Mouse (Mus musculus): ENCODE measurements around the gene Mfng. TPM values are rescaled to one million over a fixed set of nuclear protein-coding genes. Genes with fewer than 3 reads are reported as not detected.

The Mfng gene
- polyA plus RNA-seq, 1 experiment from 2014 or later, result 7.2 TPM

GRCm38 (mm10) chr15:78802776-78803391 lies 29.6 kb upstream of the Mfng start, which contains the start of gene Card10:
TSS of gene Card10 (minus strand) at chr15:78803042.
- peak; percentile 15; the same call in 1 of the 2 replicates for TF ChIP-seq CTCF (IDR thresholded peaks at IDR 0.05; ENCODE audit: low read depth)
- peak within 1 kb of the TSS; percentile 56 for H3K4me3 ChIP-seq (ENCODE audit: low read depth, low read length)
- H3K9ac ChIP-seq (ENCODE audit: low read depth, low read length), result peak within 1 kb of the TSS; percentile 78
- no peaks in the 10 kb centered on the region; the same call in 1 of the 2 replicates for H3K27me3 ChIP-seq (replicated peaks; ENCODE audit: control insufficient read depth, insufficient read depth, low read length)
- peaks cover 10% of the 10 kb centered on the region for H3K4me1 ChIP-seq (replicated peaks; ENCODE audit: control insufficient read depth, insufficient read depth, low read length)
- WGBS, result 2% methylated on average over 63 of the region's 70 CpGs
- ATAC-seq, result peak; percentile 73
- H3K36me3 ChIP-seq (ENCODE audit: control insufficient read depth, insufficient read depth), result no peaks in the 10 kb centered on the region
- no peaks in the 10 kb centered on the region for H3K9me3 ChIP-seq (ENCODE audit: control insufficient read depth)
- H3K4me2 ChIP-seq (replicated peaks; ENCODE audit: low read depth), result peak within 1 kb of the TSS; percentile 94
- peak within 1 kb of the TSS; percentile 78 for H3K27ac ChIP-seq (ENCODE audit: low read depth, low read length)

- Histone ChIP-seq H3K4me3 (ENCODE audit: low read depth, low read length) (peak overlapping the region; percentile 56), H3K9me3 (ENCODE audit: control insufficient read depth) (no peaks in the 10 kb centered on the region), H3K36me3 (ENCODE audit: control insufficient read depth, insufficient read depth) (0 out of 2 replicates have a peak, but pooled peaks cover 5% of the 10 kb centered on the region), H3K27me3 (replicated peaks; ENCODE audit: control insufficient read depth, insufficient read depth, low read length) (no peaks in the 10 kb centered on the region; the same call in 1 of the 2 replicates), H3K4me1 (replicated peaks; ENCODE audit: control insufficient read depth, insufficient read depth, low read length) (peaks cover 10% of the 10 kb centered on the region), H3K9ac (ENCODE audit: low read depth, low read length) (peak overlapping the region; percentile 78), H3K27ac (ENCODE audit: low read depth, low read length) (peak overlapping the region; percentile 78), H3K4me2 (replicated peaks; ENCODE audit: low read depth) (peak overlapping the region; percentile 94)
- TF ChIP-seq CTCF (IDR thresholded peaks at IDR 0.05; ENCODE audit: low read depth), result peak; percentile 45
- WGBS, result 3% methylated on average over 55 of the region's 67 CpGs
- peak; percentile 13; the same call in 1 of the 2 replicates for ATAC-seq
These were observed 28.9 kb upstream of the Mfng start for GRCm38 (mm10) chr15:78801971-78802741.

DNA sequence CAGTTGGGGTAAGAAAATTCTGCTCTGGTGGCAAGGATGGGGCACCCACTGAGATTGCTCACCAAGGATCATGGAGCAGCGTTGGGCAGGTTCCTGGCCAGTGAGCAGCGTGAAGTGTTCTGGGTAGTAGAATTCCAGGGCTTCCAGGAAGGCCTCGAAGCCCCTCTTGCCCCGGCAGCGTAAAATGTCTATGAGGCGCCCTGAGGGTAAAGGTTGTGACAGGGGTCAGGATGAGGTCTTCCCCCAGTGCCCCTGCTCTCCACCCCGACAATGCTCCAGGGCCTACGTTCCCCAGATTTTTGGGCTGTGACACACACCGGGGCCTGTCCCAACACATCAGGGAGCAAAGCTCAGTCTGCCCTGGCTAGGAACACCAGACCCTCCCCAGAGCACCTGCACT lies 28.3 kb upstream of the Mfng start:
- WGBS, result 64% methylated on average over 9 of the region's 9 CpGs
- H3K9ac ChIP-seq (ENCODE audit: low read depth, low read length), result no peak overlapping the region

GRCm38 (mm10) chr15:78799029-78799428 lies 25.8 kb upstream of the Mfng start:
- ATAC-seq, result no peak
- TF ChIP-seq CTCF (IDR thresholded peaks at IDR 0.05; ENCODE audit: low read depth), result no peak
- Histone ChIP-seq H3K4me2 (replicated peaks; ENCODE audit: low read depth) (no peak overlapping the region), H3K4me3 (ENCODE audit: low read depth, low read length) (no peak overlapping the region), H3K9me3 (ENCODE audit: control insufficient read depth) (no peaks in the 10 kb centered on the region), H3K27me3 (replicated peaks; ENCODE audit: control insufficient read depth, insufficient read depth, low read length) (no peaks in the 10 kb centered on the region; the same call in 1 of the 2 replicates), H3K27ac (ENCODE audit: low read depth, low read length) (no peak overlapping the region), H3K9ac (ENCODE audit: low read depth, low read length) (no peak overlapping the region), H3K4me1 (replicated peaks; ENCODE audit: control insufficient read depth, insufficient read depth, low read length) (peaks cover 5% of the 10 kb centered on the region), H3K36me3 (ENCODE audit: control insufficient read depth, insufficient read depth) (0 out of 2 replicates have a peak, but pooled peaks cover 11% of the 10 kb centered on the region)
- 71% methylated on average over 20 of the region's 21 CpGs for WGBS

More for the DNA sequence above, 28.3 kb upstream of the Mfng start:
- no peak overlapping the region for H3K27ac ChIP-seq (ENCODE audit: low read depth, low read length)
- H3K4me3 ChIP-seq (ENCODE audit: low read depth, low read length), result peak overlapping the region; percentile 56
- peaks cover 10% of the 10 kb centered on the region for H3K4me1 ChIP-seq (replicated peaks; ENCODE audit: control insufficient read depth, insufficient read depth, low read length)
- no peaks in the 10 kb centered on the region; the same call in 1 of the 2 replicates for H3K27me3 ChIP-seq (replicated peaks; ENCODE audit: control insufficient read depth, insufficient read depth, low read length)
- no peak for ATAC-seq
- no peak for TF ChIP-seq CTCF (IDR thresholded peaks at IDR 0.05; ENCODE audit: low read depth)
- peak overlapping the region; percentile 94 for H3K4me2 ChIP-seq (replicated peaks; ENCODE audit: low read depth)
- 0 out of 2 replicates have a peak, but pooled peaks cover 5% of the 10 kb centered on the region for H3K36me3 ChIP-seq (ENCODE audit: control insufficient read depth, insufficient read depth)
- H3K9me3 ChIP-seq (ENCODE audit: control insufficient read depth), result no peaks in the 10 kb centered on the region

DNA sequence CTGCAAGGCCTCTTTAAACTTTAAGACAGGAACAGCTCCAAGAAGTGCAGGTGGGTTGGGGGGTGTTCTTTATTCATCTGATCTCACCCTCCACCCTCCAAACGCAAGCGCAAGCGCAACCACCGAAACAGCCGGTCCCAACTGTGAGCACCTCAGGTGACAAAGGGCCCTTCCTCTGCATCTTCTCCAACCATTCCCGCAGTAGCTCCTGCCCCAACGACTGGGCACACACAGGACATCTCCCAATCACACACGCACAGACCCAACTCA lies 23.7 kb upstream of the Mfng start:
- no peak overlapping the region for H3K4me3 ChIP-seq (ENCODE audit: low read depth, low read length)
- H3K4me1 ChIP-seq (replicated peaks; ENCODE audit: control insufficient read depth, insufficient read depth, low read length), result no peaks in the 10 kb centered on the region; the same call in none of the 2 replicates
- H3K36me3 ChIP-seq (ENCODE audit: control insufficient read depth, insufficient read depth), result peaks cover 21% of the 10 kb centered on the region; the same call in 1 of the 2 replicates
- no peak overlapping the region for H3K4me2 ChIP-seq (replicated peaks; ENCODE audit: low read depth)
- TF ChIP-seq CTCF (IDR thresholded peaks at IDR 0.05; ENCODE audit: low read depth), result no peak
- ATAC-seq, result no peak
- no peaks in the 10 kb centered on the region; the same call in 1 of the 2 replicates for H3K27me3 ChIP-seq (replicated peaks; ENCODE audit: control insufficient read depth, insufficient read depth, low read length)
- H3K9ac ChIP-seq (ENCODE audit: low read depth, low read length), result no peak overlapping the region
- H3K9me3 ChIP-seq (ENCODE audit: control insufficient read depth), result no peaks in the 10 kb centered on the region
- H3K27ac ChIP-seq (ENCODE audit: low read depth, low read length), result no peak overlapping the region
- WGBS, result 92% methylated on average over 8 of the region's 8 CpGs
